Mouse (Mus musculus): Measurements from ENCODE around the gene Spint4. TPM values are rescaled to one million over a fixed set of nuclear protein-coding genes. Genes with fewer than 3 reads are reported as not detected.

The Spint4 gene
- total and polyA plus RNA-seq, 3 experiments = not detected

DNA sequence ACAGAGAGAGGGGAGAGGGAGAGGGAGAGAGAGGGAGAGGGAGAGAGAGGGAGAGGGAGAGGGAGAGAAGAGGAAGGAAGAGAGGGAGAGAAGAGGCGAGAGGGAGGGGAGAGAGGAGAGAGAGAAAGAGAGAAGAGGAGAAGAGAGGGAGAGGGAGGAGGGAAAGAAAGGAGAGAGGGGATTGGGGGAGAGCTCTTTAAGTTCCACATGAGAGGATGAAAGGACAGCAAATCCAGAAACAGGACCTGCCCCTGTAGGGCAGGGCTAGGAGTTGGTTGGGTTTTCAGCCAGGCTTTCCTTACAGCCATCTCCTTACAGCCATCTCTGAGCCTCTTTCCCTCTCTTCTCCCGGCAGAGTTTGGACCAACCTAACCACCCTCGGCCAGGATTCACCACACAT, 13.5 kb upstream of the Spint4 start, which contains the start of gene Wfdc13:
TSS of gene Wfdc13 (plus strand) at position 301 of the 400 bp plus-strand sequence.
- Histone ChIP-seq H3K36me3 (ENCODE audit: control insufficient read depth in 1 of 2, insufficient read depth in 2 of 2, low read length in 2 of 2) (no peaks in the 10 kb centered on the region), H3K4me1 (ENCODE audit: control insufficient read depth in 1 of 2, insufficient read depth in 2 of 2, low read length in 2 of 2) (no peaks in the 10 kb centered on the region; a peak in 1 of 4 replicates), H3K79me2 (ENCODE audit: control insufficient read depth, insufficient read depth, low read length, poor library complexity) (no peaks in the 10 kb centered on the region; the same call in 1 of the 2 replicates), H3K4me3 (ENCODE audit: control insufficient read depth in 1 of 2, insufficient read depth in 1 of 2, low read depth in 2 of 2, low read length in 2 of 2) (no peak within 1 kb of the TSS), H3K27ac (ENCODE audit: control insufficient read depth, low read depth, low read length) (no peak within 1 kb of the TSS), H3K9me3 (replicated peaks; ENCODE audit: insufficient read depth, low read length) (no peaks in the 10 kb centered on the region), H3K27me3 (ENCODE audit: control insufficient read depth in 1 of 2, insufficient read depth in 2 of 2, low read length in 2 of 2) (peaks cover 6 to 10% of the 10 kb centered on the region in 2 experiments), H3K9ac (ENCODE audit: control insufficient read depth, low read depth, low read length, poor library complexity, severe bottlenecking) (no peak within 1 kb of the TSS)
- no peak for DNase-seq (ENCODE audit: low read depth, low spot score)
- no peak for TF ChIP-seq TAL1 (IDR thresholded peaks at IDR 0.05; ENCODE audit: low read length)
- no peak for TF ChIP-seq MAX (IDR thresholded peaks at IDR 0.05; ENCODE audit: low read length)
- no peak for TF ChIP-seq ZKSCAN1 (IDR thresholded peaks at IDR 0.05; ENCODE audit: low read depth, low read length)
- no peak for TF ChIP-seq NELFE (IDR thresholded peaks at IDR 0.05; ENCODE audit: low read depth, low read length)
- TF ChIP-seq ELF1 (IDR thresholded peaks at IDR 0.05; ENCODE audit: low read depth, low read length) = no peak
- TF ChIP-seq CHD2 (IDR thresholded peaks at IDR 0.05; ENCODE audit: low read length) = no peak
- TF ChIP-seq GATA1 (IDR thresholded peaks at IDR 0.05; ENCODE audit: low read depth, low read length) = no peak
- no peak for TF ChIP-seq CHD1 (IDR thresholded peaks at IDR 0.05; ENCODE audit: low read depth, low read length)

DNA sequence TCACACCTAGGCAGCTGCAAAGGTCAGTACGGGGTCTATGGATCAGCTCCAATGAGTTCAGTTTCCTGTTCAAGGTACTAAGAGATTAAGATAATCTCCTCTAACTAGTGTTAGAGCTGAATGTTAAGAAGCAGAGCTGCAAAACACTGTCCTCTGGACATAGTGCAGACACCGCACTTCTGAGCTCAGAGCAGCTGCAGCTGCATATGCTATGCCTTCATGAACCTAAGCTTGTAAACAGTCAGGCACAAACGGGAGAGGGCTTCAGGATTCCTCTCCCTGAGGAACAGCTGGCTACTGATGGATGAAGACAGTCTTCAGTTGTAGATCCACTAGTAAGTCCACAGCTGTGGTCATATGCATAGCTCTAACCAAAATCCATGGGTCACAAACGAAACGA, 2.7 kb downstream of the Spint4 start:
- H3K27me3 ChIP-seq (ENCODE audit: control insufficient read depth in 1 of 2, insufficient read depth in 2 of 2, low read length in 2 of 2) = peaks cover 19 to 20% of the 10 kb centered on the region in 2 experiments
- TF ChIP-seq POLR2A (IDR thresholded peaks at IDR 0.05; ENCODE audit: control insufficient read depth in 1 of 2, insufficient read depth in 1 of 2, low read depth in 1 of 2, low read length in 2 of 2, poor library complexity in 1 of 2) (no peak), RCOR1 (IDR thresholded peaks at IDR 0.05; ENCODE audit: low read depth, low read length) (no peak), ELF1 (IDR thresholded peaks at IDR 0.05; ENCODE audit: low read depth, low read length) (no peak), E2F4 (IDR thresholded peaks at IDR 0.05; ENCODE audit: borderline replicate concordance, low read depth, low read length) (no peak), MYB (IDR thresholded peaks at IDR 0.05; ENCODE audit: low read depth, low read length) (no peak), NRF1 (IDR thresholded peaks at IDR 0.05; ENCODE audit: insufficient read depth, low read depth, low read length, poor library complexity, severe bottlenecking) (no peak), KAT2A (conservative IDR thresholded peaks at IDR 0.05; ENCODE audit: low read depth, low read length) (no peak), ZMIZ1 (IDR thresholded peaks at IDR 0.05; ENCODE audit: low read depth, low read length) (no peak), MYC (IDR thresholded peaks at IDR 0.05; ENCODE audit: low read depth, low read length) (no peak), MAFK (IDR thresholded peaks at IDR 0.05; ENCODE audit: borderline replicate concordance, low read depth, low read length) (no peak), HCFC1 (IDR thresholded peaks at IDR 0.05; ENCODE audit: low read depth, low read length) (no peak), EP300 (IDR thresholded peaks at IDR 0.05; ENCODE audit: low read depth in 1 of 2, low read length in 2 of 2) (no peak), MAX (IDR thresholded peaks at IDR 0.05; ENCODE audit: low read length) (no peak), ZNF384 (IDR thresholded peaks at IDR 0.05; ENCODE audit: low read depth, low read length) (no peak), MAZ (IDR thresholded peaks at IDR 0.05; ENCODE audit: low read depth, low read length) (no peak), NELFE (IDR thresholded peaks at IDR 0.05; ENCODE audit: low read depth, low read length) (no peak), SMC3 (IDR thresholded peaks at IDR 0.05; ENCODE audit: low read depth, low read length) (no peak)

More for the DNA sequence above, 2.7 kb downstream of the Spint4 start:
- Histone ChIP-seq H3K27ac (ENCODE audit: control insufficient read depth, low read depth, low read length) (no peak overlapping the region), H3K36me3 (ENCODE audit: control insufficient read depth in 1 of 2, insufficient read depth in 2 of 2, low read length in 2 of 2) (no peaks in the 10 kb centered on the region), H3K79me2 (ENCODE audit: control insufficient read depth, insufficient read depth, low read length, poor library complexity) (no peaks in the 10 kb centered on the region), H3K9me3 (replicated peaks; ENCODE audit: insufficient read depth, low read length) (no peaks in the 10 kb centered on the region), H3K4me1 (ENCODE audit: control insufficient read depth in 1 of 2, insufficient read depth in 2 of 2, low read length in 2 of 2) (no peaks in the 10 kb centered on the region), H3K9ac (ENCODE audit: control insufficient read depth, low read depth, low read length, poor library complexity, severe bottlenecking) (no peak overlapping the region), H3K4me3 (ENCODE audit: control insufficient read depth in 1 of 2, insufficient read depth in 1 of 2, low read depth in 2 of 2, low read length in 2 of 2) (no peak overlapping the region)
- DNase-seq (ENCODE audit: low read depth, low spot score) = no peak

All from MEL (cell line).